Mouse (Mus musculus) CH12.LX (cell line): ENCODE measurements around the gene Irs3. TPM values are rescaled to one million over a fixed set of nuclear protein-coding genes. Genes with fewer than 3 reads are reported as not detected.

Experiments
- DNase-seq: peaks from one replicate; pipeline ENCODE4 v3.0.0-alpha.2; 2013; ENCODE audit errors: extremely low read depth
- H3K27ac ChIP-seq: 2 replicates; pipeline ENCODE4 v1.5.1; 2012; ENCODE audit warnings: low read depth, mild to moderate bottlenecking, control low read depth, moderate library complexity; ENCODE audit not compliant: insufficient read depth
- H3K27me3 ChIP-seq: replicated peaks from 2 replicates; pipeline ENCODE3; 2012; ENCODE audit warnings: inconsistent platforms
- H3K36me3 ChIP-seq, 2 experiments: replicated peaks in 1 of 2; 2 replicates each; pipeline versions ENCODE3 to v1.6.1; 2012; ENCODE audit warnings: inconsistent platforms in 1 of 2, low read length in 1 of 2, mild to moderate bottlenecking in 1 of 2, mixed read lengths in 1 of 2, moderate library complexity in 1 of 2; ENCODE audit not compliant: control insufficient read depth in 1 of 2, insufficient read depth in 1 of 2
- H3K4me1 ChIP-seq, 2 experiments: 2 replicates each; pipeline ENCODE4 v1.6.1; 2012; ENCODE audit warnings: inconsistent platforms in 1 of 2, moderate library complexity in 1 of 2; ENCODE audit not compliant: insufficient read depth in 2 of 2, control insufficient read depth in 1 of 2
- H3K4me2 ChIP-seq: 2 replicates; pipeline ENCODE4 v1.6.1; 2012; ENCODE audit warnings: low read depth, mild to moderate bottlenecking, control low read depth; ENCODE audit not compliant: poor library complexity, insufficient read depth, severe bottlenecking
- H3K4me3 ChIP-seq, 3 experiments: fragments of 150-350 bp in 1 of 3; sonication (generic) in 1 of 3; replicated peaks in 1 of 3; 2 replicates each; pipeline versions ENCODE3 to v1.5.1; 2011 to 2012; ENCODE audit warnings: low read depth in 2 of 3, low read length in 2 of 3, mild to moderate bottlenecking in 2 of 3, moderate library complexity in 2 of 3, control low read depth in 1 of 3, improper control_type of control experiment in 1 of 3, inconsistent platforms in 1 of 3, mixed read lengths in 1 of 3; ENCODE audit not compliant: poor library complexity in 1 of 3
- H3K79me2 ChIP-seq: replicated peaks from 2 replicates; pipeline ENCODE4 v1.6.1; 2012; ENCODE audit warnings: mild to moderate bottlenecking, moderate library complexity; ENCODE audit not compliant: control insufficient read depth, poor library complexity, insufficient read depth, severe bottlenecking; ENCODE audit errors: extremely low read depth
- H3K9ac ChIP-seq: 2 replicates; pipeline ENCODE4 v1.6.1; 2012; ENCODE audit warnings: low read depth, mild to moderate bottlenecking, control low read depth, moderate library complexity; ENCODE audit not compliant: insufficient read depth
- H3K9me3 ChIP-seq: replicated peaks from 2 replicates; pipeline ENCODE3; 2012; ENCODE audit warnings: low read length, inconsistent platforms, mixed read lengths
- BHLHE40 ChIP-seq: IDR thresholded peaks from 2 replicates; pipeline ENCODE4 v1.6.1; 2011; ENCODE audit warnings: mild to moderate bottlenecking, low read depth, low read length, improper control_type of control experiment
- CHD1 ChIP-seq: IDR thresholded peaks from 2 replicates; pipeline ENCODE4 v1.6.1; 2012; ENCODE audit warnings: low read depth, low read length, improper control_type of control experiment, inconsistent platforms
- CTCF ChIP-seq, 2 experiments: IDR thresholded peaks in 1 of 2; conservative IDR thresholded peaks in 1 of 2; 2 replicates each; pipeline ENCODE4 v1.5.1; 2011 to 2012; ENCODE audit warnings: low read depth in 2 of 2, low read length in 2 of 2, improper control_type of control experiment in 1 of 2, inconsistent platforms in 1 of 2, mild to moderate bottlenecking in 1 of 2, moderate library complexity in 1 of 2
- E2F4 ChIP-seq: IDR thresholded peaks from 2 replicates; pipeline ENCODE4 v1.6.1; 2011; ENCODE audit warnings: low read depth, low read length, improper control_type of control experiment; ENCODE audit not compliant: insufficient replicate concordance
- ELF1 ChIP-seq: IDR thresholded peaks from 2 replicates; pipeline ENCODE4 v1.6.1; 2014; ENCODE audit warnings: low read depth, mild to moderate bottlenecking, inconsistent platforms, low read length, improper control_type of control experiment
- ETS1 ChIP-seq: conservative IDR thresholded peaks from 2 replicates; pipeline ENCODE4 v1.6.1; 2012; ENCODE audit warnings: low read depth, mild to moderate bottlenecking, inconsistent platforms, low read length, improper control_type of control experiment, moderate library complexity
- GABPA ChIP-seq: IDR thresholded peaks from 2 replicates; pipeline ENCODE4 v1.6.1; 2012; ENCODE audit warnings: low read depth, low read length, improper control_type of control experiment, inconsistent platforms; ENCODE audit not compliant: insufficient replicate concordance
- HCFC1 ChIP-seq: IDR thresholded peaks from 2 replicates; pipeline ENCODE4 v1.6.1; 2012; ENCODE audit warnings: low read depth, mild to moderate bottlenecking, inconsistent platforms, low read length, improper control_type of control experiment
- KAT2A ChIP-seq: IDR thresholded peaks from 2 replicates; pipeline ENCODE4 v1.6.1; 2012; ENCODE audit warnings: low read length, improper control_type of control experiment, inconsistent platforms; ENCODE audit not compliant: insufficient replicate concordance
- MAFK ChIP-seq: IDR thresholded peaks from 2 replicates; pipeline ENCODE4 v1.6.1; 2011; ENCODE audit warnings: low read length, improper control_type of control experiment; ENCODE audit not compliant: insufficient replicate concordance
- MAZ ChIP-seq: IDR thresholded peaks from 2 replicates; pipeline ENCODE4 v1.6.1; 2012; ENCODE audit warnings: low read depth, mild to moderate bottlenecking, inconsistent platforms, low read length, improper control_type of control experiment, moderate library complexity
- MEF2A ChIP-seq: IDR thresholded peaks from 2 replicates; pipeline ENCODE4 v1.6.1; 2014; ENCODE audit warnings: low read depth, mild to moderate bottlenecking, inconsistent platforms, low read length, improper control_type of control experiment, borderline replicate concordance
- MXI1 ChIP-seq: IDR thresholded peaks from 2 replicates; pipeline ENCODE4 v1.6.1; 2011; ENCODE audit warnings: mild to moderate bottlenecking, low read depth, low read length, improper control_type of control experiment
- NELFE ChIP-seq: IDR thresholded peaks from 2 replicates; pipeline ENCODE4 v1.6.1; 2011; ENCODE audit warnings: low read depth, low read length, improper control_type of control experiment
- NRF1 ChIP-seq: IDR thresholded peaks from 2 replicates; pipeline ENCODE4 v1.6.1; 2014; ENCODE audit warnings: low read depth, mild to moderate bottlenecking, inconsistent platforms, low read length, improper control_type of control experiment, moderate library complexity
- POLR2A ChIP-seq: IDR thresholded peaks from 2 replicates; pipeline ENCODE4 v1.6.1; 2011; ENCODE audit warnings: low read depth, mild to moderate bottlenecking, improper control_type of control experiment, low read length
- POLR2AphosphoS2 ChIP-seq: IDR thresholded peaks from 2 replicates; pipeline ENCODE4 v1.6.1; 2011; ENCODE audit warnings: low read depth, low read length, improper control_type of control experiment
- RCOR1 ChIP-seq: conservative IDR thresholded peaks from 2 replicates; pipeline ENCODE4 v1.6.1; 2012; ENCODE audit warnings: low read depth, mild to moderate bottlenecking, inconsistent platforms, low read length, improper control_type of control experiment
- SMC3 ChIP-seq: IDR thresholded peaks from 2 replicates; pipeline ENCODE4 v1.6.1; 2011; ENCODE audit warnings: low read depth, low read length, improper control_type of control experiment
- TBP ChIP-seq: conservative IDR thresholded peaks from 2 replicates; pipeline ENCODE4 v1.6.1; 2011; ENCODE audit warnings: low read depth, low read length, improper control_type of control experiment
- TCF12 ChIP-seq: IDR thresholded peaks from 2 replicates; pipeline ENCODE4 v1.6.1; 2014; ENCODE audit warnings: low read depth, mild to moderate bottlenecking, inconsistent platforms, low read length, improper control_type of control experiment
- UBTF ChIP-seq: IDR thresholded peaks from 2 replicates; pipeline ENCODE4 v1.6.1; 2012; ENCODE audit warnings: low read depth, mild to moderate bottlenecking, inconsistent platforms, low read length, improper control_type of control experiment, moderate library complexity
- USF1 ChIP-seq: IDR thresholded peaks from 2 replicates; pipeline ENCODE4 v1.6.1; 2014; ENCODE audit warnings: low read depth, mild to moderate bottlenecking, inconsistent platforms, low read length, improper control_type of control experiment
- USF2 ChIP-seq: conservative IDR thresholded peaks from 2 replicates; pipeline ENCODE4 v1.6.1; 2011; ENCODE audit warnings: low read depth, low read length, improper control_type of control experiment
- ZMIZ1 ChIP-seq: IDR thresholded peaks from 2 replicates; pipeline ENCODE4 v1.6.1; 2012; ENCODE audit warnings: low read depth, mild to moderate bottlenecking, inconsistent platforms, low read length, improper control_type of control experiment
- ZNF384 ChIP-seq: IDR thresholded peaks from 2 replicates; pipeline ENCODE4 v1.6.1; 2012; ENCODE audit warnings: low read depth, low read length, improper control_type of control experiment, inconsistent platforms
- dilution Hi-C: fragments of 300-500 bp; cut with MboI; formaldehyde crosslinking; loops from 2 replicates; pipeline ENCODE4 v1.14.3; 2020; ENCODE audit warnings: low sequenced_read_pairs; ENCODE audit not compliant: extremely low pct_unique_long_range_greater_than_20kb, extremely low pct_ligation_motif_present
- in situ Hi-C: fragments of 300-500 bp; cut with MboI; formaldehyde crosslinking; loops from 3 replicates; pipeline ENCODE4 v1.14.3; 2019; ENCODE audit warnings: low sequenced_read_pairs, low pct_ligation_motif_present, low pct_unique_long_range_greater_than_20kb, mixed read lengths
- polyA plus RNA-seq: library from polyadenylated mRNA; unstranded; fragments of >175 nt; gene quantifications from 2 replicates; pipeline ENCODE4 v1.2.1, GENCODE M21; 2012; ENCODE audit warnings: low read depth; ENCODE audit not compliant: insufficient read length
- total RNA-seq, 2 experiments: library from RNA; depleted of rRNA; stranded (reverse); fragments of 300-350 nt in 1 of 2; fragments of >200 nt in 1 of 2; gene quantifications; 2 replicates each; pipeline ENCODE4 v1.2.3; 2012 to 2014

Irs3 gene
- total and polyA plus RNA-seq, 3 experiments = not detected

GRCm38 (mm10) chr5:137679726-137680125, 34.2 kb upstream of the Irs3 start:
- no peak overlapping the region for H3K27ac ChIP-seq
- TF ChIP-seq CHD1 (no peak), MAFK (no peak), MXI1 (no peak), UBTF (no peak), SMC3 (no peak), USF1 (no peak), NRF1 (no peak), POLR2AphosphoS2 (no peak), RCOR1 (no peak), TCF12 (no peak), MAZ (no peak), NELFE (no peak), ELF1 (no peak), ZNF384 (no peak)
- TF ChIP-seq, all 38 proteins: peak for 0
- Histone ChIP-seq H3K4me2 (no peak overlapping the region), H3K4me1 (peaks cover 0 to 22% of the 10 kb centered on the region in 2 experiments; a peak in 2 of 4 replicates), H3K9me3 (no peaks in the 10 kb centered on the region), H3K36me3 (peaks cover 0 to 56% of the 10 kb centered on the region in 2 experiments), H3K9ac (no peak overlapping the region), H3K79me2 (peaks cover 4% of the 10 kb centered on the region; the same call in 1 of the 2 replicates), H3K27me3 (no peaks in the 10 kb centered on the region), H3K4me3 (no peak overlapping the region)
- in situ Hi-C loops = no loop called here
- DNase-seq = no peak
- dilution Hi-C loops = no loop called here

- Histone ChIP-seq H3K79me2 (peaks cover 4% of the 10 kb centered on the region; the same call in 1 of the 2 replicates), H3K4me3 (no peak overlapping the region), H3K27ac (no peak overlapping the region), H3K27me3 (no peaks in the 10 kb centered on the region), H3K9ac (no peak overlapping the region), H3K9me3 (no peaks in the 10 kb centered on the region), H3K4me2 (no peak overlapping the region), H3K36me3 (peaks cover 0 to 61% of the 10 kb centered on the region in 2 experiments), H3K4me1 (peaks cover 0 to 22% of the 10 kb centered on the region in 2 experiments; a peak in 2 of 4 replicates)
- in situ Hi-C loops (no loop called here), dilution Hi-C loops (no loop called here)
- no peak for DNase-seq
- TF ChIP-seq BHLHE40 = no peak
- TF ChIP-seq SMC3 = no peak
- no peak for TF ChIP-seq E2F4
- TF ChIP-seq TBP = no peak
- no peak for TF ChIP-seq ELF1
- no peak for TF ChIP-seq CTCF (conservative IDR thresholded peaks at IDR 0.05 in 1 of 2, IDR thresholded peaks at IDR 0.05 in 1 of 2; ENCODE audit: low read depth in 2 of 2, low read length in 2 of 2)
- TF ChIP-seq MEF2A = no peak
- TF ChIP-seq RCOR1 = no peak
- no peak for TF ChIP-seq POLR2A
- no peak for TF ChIP-seq ETS1
- no peak for TF ChIP-seq KAT2A
- TF ChIP-seq MAZ = no peak
- no peak for TF ChIP-seq GABPA
- no peak for TF ChIP-seq NRF1
- TF ChIP-seq HCFC1 = no peak
- no peak for TF ChIP-seq USF2
- no peak for TF ChIP-seq ZMIZ1
Measured at GRCm38 (mm10) chr5:137678736-137679135, 33.2 kb upstream of the Irs3 start.
